Comparison of ENCODE assay signal across 8 mouse cellular contexts in genomic region chr6:115544442-115544970, GRCm38 (mm10). TPM values are rescaled to one million over a fixed set of nuclear protein-coding genes. Genes with fewer than 3 reads are reported as not detected.
DNase-seq lines count a peak whose midpoint lies in the region; ATAC-seq lines count a peak whose summit lies in the region.

Gene Tsen2 (plus strand): TSS chr6:115544664.

- no peaks in the 10 kb centered on the region for H3K9me3 ChIP-seq in hindbrain, embryonic 12.5 days (replicated peaks)

- peak within 1 kb of the TSS; percentile 72 for H3K4me3 ChIP-seq in hindbrain, embryonic 12.5 days

- peak; percentile 99 for DNase-seq in Muller cell, postnatal 12 days (ENCODE audit: inconsistent ontology term)
- DNase-seq in cerebellum, adult 9-11 months, result peak; percentile 97
- DNase-seq in frontal cortex, postnatal 10 days (ENCODE audit: low spot score in 2 of 2), result peak; percentile 97 to 98
- DNase-seq in layer of hippocampus, postnatal 14 days (ENCODE audit: low spot score in 2 of 2), result peak; percentile 97 to 98
- DNase-seq in lung, postnatal 14 days, result peak; percentile 96
- DNase-seq in retina, adult 2 months (ENCODE audit: low read depth, low spot score), result peak; percentile 86
- DNase-seq in thymus, postnatal 36 days, result peak; percentile 97

- WGBS in hindbrain, embryonic 12.5 days, result under 1% methylated on average over 38 of the region's 38 CpGs

- no peaks in the 10 kb centered on the region for H3K27me3 ChIP-seq in hindbrain, embryonic 12.5 days

- peak within 1 kb of the TSS; percentile 74 for H3K4me2 ChIP-seq in hindbrain, embryonic 12.5 days (replicated peaks)

- peaks cover 18% of the 10 kb centered on the region for H3K36me3 ChIP-seq in hindbrain, embryonic 12.5 days

- H3K27ac ChIP-seq in hindbrain, embryonic 12.5 days, result peak within 1 kb of the TSS; percentile 81

- ATAC-seq in hindbrain, embryonic 12.5 days (ENCODE audit: low FRiP score), result peak; percentile 95

- peaks cover 10% of the 10 kb centered on the region for H3K4me1 ChIP-seq in hindbrain, embryonic 12.5 days

- H3K9ac ChIP-seq in hindbrain, embryonic 12.5 days, result peak within 1 kb of the TSS; percentile 81

RNA-seq across cellular contexts. Expression of gene Tsen2, which starts in this region (rescaled TPM):
- 28.4 and 30.4 TPM in 2 replicates for polyA plus RNA-seq in hindbrain, embryonic 12.5 days (2016; fragmentation: Nextera tagmentation; extraction: Ambion mirVana)
- total RNA-seq in layer of hippocampus, postnatal 14 days (2021), result 10 to 100 TPM; 18.1 to 22.9 TPM

Comparison
In these comparisons a context has a peak if more than half of its experiments do, and no peak if none do; other contexts are left out.
1. Peak in every context shown above with its lines: DNase-seq, ATAC-seq, H3K4me3 ChIP-seq and H3K27ac ChIP-seq.